Mouse (Mus musculus) hindbrain, embryonic 13.5 days (tissue): ENCODE results near the gene Rrnad1. TPM values are rescaled to one million over a fixed set of nuclear protein-coding genes. Genes with fewer than 3 reads are reported as not detected.
"Not testable (repeated sequence)": the region's sequence is repeated elsewhere in the genome, so short reads cannot be mapped to it uniquely, and the experiment has no call there.

ENCODE experiments used
- ATAC-seq: fragments of 200-750 bp; cut with Nextera tagmentation; 2 replicates; pipeline ENCODE4 v1.8.0; 2017; ENCODE audit warnings: moderate TSS enrichment; ENCODE audit not compliant: low FRiP score
- H3K27ac ChIP-seq: fragments of 300-500 bp; sonication (generic); 2 replicates; pipeline ENCODE4 v1.5.1; 2015; ENCODE audit warnings: inconsistent platforms, mild to moderate bottlenecking, moderate library complexity
- H3K27me3 ChIP-seq: fragments of 300-500 bp; sonication (generic); 2 replicates; pipeline ENCODE4 v1.6.1; 2015; ENCODE audit warnings: mild to moderate bottlenecking, inconsistent platforms
- H3K36me3 ChIP-seq: fragments of 300-500 bp; sonication (generic); 2 replicates; pipeline ENCODE4 v1.6.1; 2015; ENCODE audit warnings: mild to moderate bottlenecking, inconsistent platforms
- H3K4me1 ChIP-seq: fragments of 300-500 bp; sonication (generic); replicated peaks from 2 replicates; pipeline ENCODE4 v1.6.1; 2015; ENCODE audit warnings: inconsistent platforms
- H3K4me2 ChIP-seq: fragments of 300-500 bp; sonication (generic); 2 replicates; pipeline ENCODE4 v1.6.1; 2015; ENCODE audit warnings: inconsistent platforms, mild to moderate bottlenecking, moderate library complexity
- H3K4me3 ChIP-seq: fragments of 300-500 bp; sonication (generic); 2 replicates; pipeline ENCODE4 v1.5.1; 2015; ENCODE audit warnings: mild to moderate bottlenecking, inconsistent platforms
- H3K9ac ChIP-seq: fragments of 300-500 bp; sonication (generic); 2 replicates; pipeline ENCODE4 v1.6.1; 2015; ENCODE audit warnings: mild to moderate bottlenecking, inconsistent platforms
- H3K9me3 ChIP-seq: fragments of 300-500 bp; sonication (generic); 2 replicates; pipeline ENCODE4 v1.6.1; 2016; ENCODE audit warnings: inconsistent platforms
- WGBS: fragments of 180-500 bp; shearing (Covaris S2); methylation state at CpG from one replicate; pipeline ENCODE4 v1.1.7; 2015; 5-methylcytosine and 5-hydroxymethylcytosine counted together
- polyA plus RNA-seq: library from polyadenylated mRNA; unstranded; fragments of >200 nt; fragmentation: Nextera tagmentation; extraction: Ambion mirVana; gene quantifications from 2 replicates; pipeline ENCODE4 v1.2.1, GENCODE M21; 2015

The Rrnad1 gene
- polyA plus RNA-seq, 1 experiment from 2014 or later: 19.3 TPM

DNA sequence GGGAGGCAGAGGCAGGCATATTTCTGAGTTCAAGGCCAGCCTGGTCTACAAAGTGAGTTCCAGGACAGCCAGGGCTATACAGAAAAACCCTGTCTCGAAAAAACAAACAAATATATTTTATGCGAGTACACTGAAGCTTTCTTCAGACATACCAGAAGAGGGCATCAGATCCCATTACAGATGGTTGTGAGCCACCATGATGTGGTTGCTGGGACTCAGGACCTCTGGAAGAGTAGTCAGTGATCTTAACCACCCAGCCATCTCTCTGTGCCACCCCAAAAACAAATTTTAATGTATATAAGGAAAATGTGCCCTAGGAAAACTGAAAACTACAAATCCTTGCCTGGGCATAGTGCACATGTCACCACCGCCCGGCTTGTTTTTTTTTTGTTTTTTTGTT, 43.1 kb downstream of the Rrnad1 start:
- not testable (repeated sequence) for H3K27me3 ChIP-seq, H3K4me3 ChIP-seq, H3K9me3 ChIP-seq, H3K9ac ChIP-seq, H3K4me2 ChIP-seq, H3K36me3 ChIP-seq, ATAC-seq, H3K27ac ChIP-seq
- H3K4me1 ChIP-seq: peaks cover 22% of the 10 kb centered on the region
- WGBS: 88% methylated on average over 4 of the region's 4 CpGs

GRCm38 (mm10) chr3:87886416-87886815, 44.1 kb downstream of the Rrnad1 start:
- Histone ChIP-seq H3K9ac (no peak overlapping the region), H3K9me3 (no peaks in the 10 kb centered on the region), H3K27me3 (no peaks in the 10 kb centered on the region), H3K27ac (no peak overlapping the region), H3K36me3 (peaks cover 6% of the 10 kb centered on the region; the same call in 1 of the 2 replicates), H3K4me3 (peak overlapping the region; percentile 99), H3K4me2 (peak overlapping the region; percentile 48), H3K4me1 (peaks cover 24% of the 10 kb centered on the region)
- no peak for ATAC-seq
- 87% methylated on average over 6 of the region's 6 CpGs for WGBS

- peak; percentile 33 for ATAC-seq
- H3K36me3 ChIP-seq: peaks cover 9% of the 10 kb centered on the region; the same call in 1 of the 2 replicates
- peak overlapping the region; percentile 59; the same call in 1 of the 2 replicates for H3K9ac ChIP-seq
- H3K27me3 ChIP-seq: no peaks in the 10 kb centered on the region
- 15% methylated on average over 10 of the region's 10 CpGs for WGBS
- H3K27ac ChIP-seq: no peak overlapping the region
- H3K4me3 ChIP-seq: peak overlapping the region; percentile 99
- H3K9me3 ChIP-seq: no peaks in the 10 kb centered on the region
- peak overlapping the region; percentile 48 for H3K4me2 ChIP-seq
- peaks cover 24% of the 10 kb centered on the region for H3K4me1 ChIP-seq
Observed at GRCm38 (mm10) chr3:87886004-87886365, 44.5 kb downstream of the Rrnad1 start.

GRCm38 (mm10) chr3:87885281-87886003, 45.1 kb downstream of the Rrnad1 start, which contains the start of gene Prcc:
Prcc (minus strand) TSS chr3:87885608.
- H3K36me3 ChIP-seq: peaks cover 13% of the 10 kb centered on the region
- H3K4me1 ChIP-seq: peaks cover 24% of the 10 kb centered on the region
- H3K27ac ChIP-seq: peak within 1 kb of the TSS; percentile 89
- H3K4me3 ChIP-seq: peak within 1 kb of the TSS; percentile 99
- peak; percentile 98 for ATAC-seq
- peak within 1 kb of the TSS; percentile 96 for H3K9ac ChIP-seq
- peak within 1 kb of the TSS; percentile 89 for H3K4me2 ChIP-seq
- H3K27me3 ChIP-seq: no peaks in the 10 kb centered on the region
- no peaks in the 10 kb centered on the region for H3K9me3 ChIP-seq
- WGBS: 0% methylated on average over 33 of the region's 33 CpGs

GRCm38 (mm10) chr3:87884708-87885251, 45.7 kb downstream of the Rrnad1 start:
- Histone ChIP-seq H3K27me3 (no peaks in the 10 kb centered on the region), H3K4me2 (peak overlapping the region; percentile 89), H3K9me3 (no peaks in the 10 kb centered on the region), H3K27ac (peak overlapping the region; percentile 89), H3K9ac (peak overlapping the region; percentile 96), H3K4me1 (peaks cover 24% of the 10 kb centered on the region), H3K36me3 (peaks cover 18% of the 10 kb centered on the region), H3K4me3 (peak overlapping the region; percentile 99)
- peak; percentile 11; the same call in 1 of the 2 replicates for ATAC-seq
- under 1% methylated on average over 25 of the region's 28 CpGs for WGBS

GRCm38 (mm10) chr3:87884291-87884690, 46.2 kb downstream of the Rrnad1 start:
- Histone ChIP-seq H3K9ac (peak overlapping the region; percentile 96), H3K36me3 (peaks cover 20% of the 10 kb centered on the region), H3K9me3 (no peaks in the 10 kb centered on the region), H3K4me2 (peak overlapping the region; percentile 89), H3K27me3 (no peaks in the 10 kb centered on the region), H3K27ac (peak overlapping the region; percentile 89; the same call in 1 of the 2 replicates), H3K4me3 (peak overlapping the region; percentile 99), H3K4me1 (peaks cover 24% of the 10 kb centered on the region)
- WGBS: 1% methylated on average over 3 of the region's 3 CpGs
- no peak for ATAC-seq

DNA sequence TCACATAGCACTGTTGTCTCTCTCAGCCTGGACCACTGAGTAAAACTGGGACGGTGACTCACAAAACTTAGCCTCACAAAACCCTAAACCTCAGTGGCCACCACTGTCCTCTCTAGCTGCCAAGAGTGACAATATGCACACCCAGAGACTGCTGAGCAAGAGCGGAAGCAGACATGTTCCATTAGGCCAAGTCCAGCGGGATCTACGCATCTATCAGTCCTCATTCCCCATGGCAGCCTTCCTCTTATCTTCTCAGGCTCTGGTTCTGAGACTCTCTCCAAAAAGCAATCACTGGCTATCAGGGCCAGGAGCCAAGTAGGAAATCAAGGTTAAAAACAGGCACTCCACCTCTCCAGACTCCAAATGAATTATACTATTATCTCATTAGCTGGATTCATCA, 52.8 kb downstream of the Rrnad1 start:
- no peaks in the 10 kb centered on the region for H3K27me3 ChIP-seq
- H3K4me1 ChIP-seq: peaks cover 3% of the 10 kb centered on the region; the same call in 1 of the 2 replicates
- no peak for ATAC-seq
- H3K36me3 ChIP-seq: peaks cover 23% of the 10 kb centered on the region
- no peak overlapping the region for H3K27ac ChIP-seq
- no peak overlapping the region for H3K4me3 ChIP-seq
- H3K4me2 ChIP-seq: no peak overlapping the region
- no peak overlapping the region for H3K9ac ChIP-seq
- H3K9me3 ChIP-seq: no peaks in the 10 kb centered on the region
- WGBS: 98% methylated on average over 4 of the region's 4 CpGs

Other genes starting within 250 kb of the Rrnad1 start
- 0.43 and 0.71 TPM in 2 replicates for gene Lrrc71, start 182.1 kb downstream of the Rrnad1 start, polyA plus RNA-seq
- 29.2 and 40.2 TPM in 2 replicates for gene Ntrk1, start 135.6 kb downstream of the Rrnad1 start, polyA plus RNA-seq
- gene Insrr, start 133.8 kb downstream of the Rrnad1 start, polyA plus RNA-seq: 1.4 TPM in 2 replicates
- gene Pear1, start 106.4 kb downstream of the Rrnad1 start, polyA plus RNA-seq: 9.8 and 11.0 TPM in 2 replicates
- not detected in 2 replicates for gene Sh2d2a, start 84.0 kb downstream of the Rrnad1 start, polyA plus RNA-seq
- 15.5 and 15.6 TPM in 2 replicates for gene Prcc, start 45.1 kb downstream of the Rrnad1 start, polyA plus RNA-seq
- gene Hdgf, start 24.4 kb downstream of the Rrnad1 start, polyA plus RNA-seq: 139 and 155 TPM in 2 replicates
- gene Mrpl24, start 11.2 kb downstream of the Rrnad1 start, polyA plus RNA-seq: 63.9 and 70.1 TPM in 2 replicates
- 40.1 and 40.7 TPM in 2 replicates for gene Isg20l2, start 403 bp downstream of the Rrnad1 start, polyA plus RNA-seq
- 145 and 148 TPM in 2 replicates for gene Crabp2, start 17.9 kb upstream of the Rrnad1 start, polyA plus RNA-seq
- gene Nes, start 40.4 kb upstream of the Rrnad1 start, polyA plus RNA-seq: 49.5 and 55.3 TPM in 2 replicates
- gene Bcan, start 69.5 kb upstream of the Rrnad1 start, polyA plus RNA-seq: 35.8 and 39.8 TPM in 2 replicates
- gene Hapln2, start 96.9 kb upstream of the Rrnad1 start, polyA plus RNA-seq: 0.47 and 0.56 TPM in 2 replicates
- gene Gpatch4, start 112.4 kb upstream of the Rrnad1 start, polyA plus RNA-seq: 27.4 and 30.6 TPM in 2 replicates
- gene Naxe, start 127.8 kb upstream of the Rrnad1 start, polyA plus RNA-seq: 151 and 163 TPM in 2 replicates
- not detected in 2 replicates for gene Ttc24, start 147.6 kb upstream of the Rrnad1 start, polyA plus RNA-seq
- gene Iqgap3, start 151.3 kb upstream of the Rrnad1 start, polyA plus RNA-seq: 3.2 and 3.6 TPM in 2 replicates
- 14.5 and 14.8 TPM in 2 replicates for gene Mef2d, start 211.7 kb upstream of the Rrnad1 start, polyA plus RNA-seq